Mouse (Mus musculus) thymus, postnatal 25 days (tissue): Measurements from ENCODE around the gene Ush1g.

Experiments
- DNase-seq: peaks from one replicate; pipeline ENCODE4 v3.0.0; 2022

Ush1g gene

GRCm38 (mm10) chr11:115321906-115322693 lies at the start of gene Ush1g:
Gene Ush1g (minus strand): TSS chr11:115322041.
- DNase-seq: peak; percentile 39

GRCm38 (mm10) chr11:115371354-115371753 lies 49.5 kb upstream of the Ush1g start:
- no peak for DNase-seq

- DNase-seq: no peak
Observed at GRCm38 (mm10) chr11:115370368-115370767, 48.5 kb upstream of the Ush1g start.

GRCm38 (mm10) chr11:115367395-115367944 lies 45.6 kb upstream of the Ush1g start, which contains the start of gene Hid1:
Gene Hid1 (minus strand): TSS chr11:115367756.
- DNase-seq: peak; percentile 93

- DNase-seq: peak; percentile 36
Observed at GRCm38 (mm10) chr11:115366706-115367394, 45.0 kb upstream of the Ush1g start.

- DNase-seq: no peak
Observed at GRCm38 (mm10) chr11:115366039-115366705, 44.3 kb upstream of the Ush1g start.

- no peak for DNase-seq
Observed at GRCm38 (mm10) chr11:115364136-115364535, 42.3 kb upstream of the Ush1g start.

- peak; percentile 63 for DNase-seq
Observed at GRCm38 (mm10) chr11:115359726-115360125, 37.9 kb upstream of the Ush1g start.

- DNase-seq: no peak
Observed at GRCm38 (mm10) chr11:115359293-115359692, 37.5 kb upstream of the Ush1g start.

- peak; percentile 80 for DNase-seq
Observed at GRCm38 (mm10) chr11:115358468-115358867, 36.6 kb upstream of the Ush1g start.

- peak; percentile 64 for DNase-seq
Observed at GRCm38 (mm10) chr11:115354183-115354582, 32.3 kb upstream of the Ush1g start.

- DNase-seq: no peak
Observed at GRCm38 (mm10) chr11:115353375-115353774, 31.5 kb upstream of the Ush1g start.

- no peak for DNase-seq
Observed at GRCm38 (mm10) chr11:115349976-115350375, 28.1 kb upstream of the Ush1g start.

GRCm38 (mm10) chr11:115348681-115349248 lies 26.9 kb upstream of the Ush1g start:
- no peak for DNase-seq

- DNase-seq: no peak
Observed at GRCm38 (mm10) chr11:115345515-115345914, 23.7 kb upstream of the Ush1g start.

GRCm38 (mm10) chr11:115344967-115345366 lies 23.1 kb upstream of the Ush1g start:
- peak; percentile 33 for DNase-seq

- DNase-seq: no peak
Observed at GRCm38 (mm10) chr11:115341866-115342265, 20.0 kb upstream of the Ush1g start.

GRCm38 (mm10) chr11:115341246-115341645 lies 19.4 kb upstream of the Ush1g start:
- no peak for DNase-seq

- DNase-seq: no peak
Observed at GRCm38 (mm10) chr11:115337826-115338225, 16.0 kb upstream of the Ush1g start.

GRCm38 (mm10) chr11:115337350-115337749 lies 15.5 kb upstream of the Ush1g start:
- no peak for DNase-seq

- no peak for DNase-seq
Observed at GRCm38 (mm10) chr11:115336115-115336514, 14.3 kb upstream of the Ush1g start.

- no peak for DNase-seq
Observed at GRCm38 (mm10) chr11:115335223-115335622, 13.4 kb upstream of the Ush1g start.

GRCm38 (mm10) chr11:115334531-115334930 lies 12.7 kb upstream of the Ush1g start, which contains the start of gene Otop3:
Gene Otop3 (plus strand): TSS chr11:115334731.
- no peak for DNase-seq
